Comparison of ENCODE assay signal across 12 mouse cellular contexts in the genomic region with DNA sequence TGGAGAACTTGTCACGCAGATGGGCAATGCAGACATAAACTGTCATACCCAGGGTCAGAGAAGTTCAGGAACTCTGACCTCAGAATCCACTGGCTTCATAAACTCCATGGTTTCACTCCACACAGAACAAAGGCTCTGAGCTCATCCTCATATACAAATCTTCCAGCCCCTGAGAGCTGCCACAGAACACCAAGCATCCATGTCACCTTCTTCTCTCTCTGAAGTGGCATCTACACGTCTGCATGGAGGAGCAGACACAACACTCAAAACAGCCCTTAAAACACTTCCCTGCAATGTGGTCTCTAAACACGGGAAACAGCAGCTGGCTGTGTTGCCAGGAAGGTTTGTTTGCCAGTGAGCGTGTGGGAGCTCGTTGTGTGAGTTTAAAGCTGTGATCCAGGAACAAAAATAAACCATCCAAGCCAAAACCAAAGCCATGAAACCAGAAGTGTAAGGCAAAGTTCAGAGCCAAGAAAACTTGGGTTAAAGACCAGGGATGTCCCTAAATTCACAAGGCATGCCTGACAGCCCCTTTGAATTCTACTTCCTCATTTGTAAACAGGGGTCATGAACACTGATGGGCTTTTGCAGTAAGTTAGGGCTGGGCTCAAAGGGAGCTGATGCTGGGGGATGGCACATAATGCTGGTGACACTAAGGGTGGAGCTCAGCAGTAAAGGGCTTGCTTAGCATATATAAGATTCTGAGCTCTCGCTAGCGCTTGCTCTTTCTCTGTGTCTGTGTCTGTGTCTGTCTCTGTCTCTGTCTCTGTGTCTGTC. TPM values are rescaled to one million over a fixed set of nuclear protein-coding genes. Genes with fewer than 3 reads are reported as not detected.
DNase-seq lines count a peak whose midpoint lies in the region; ATAC-seq lines count a peak whose summit lies in the region.
"Had no signal": no experiment of that assay in that cellular context is flagged by ENCODE, and none has a peak within 500 bp of the region (broad histone marks: within the 10 kb centered on the region; RNA-seq: fewer than 3 reads in every experiment).

No protein-coding gene starts in this region.

- H3K27ac ChIP-seq in heart, embryonic 15.5 days: peak overlapping the region; percentile 38
- no peak overlapping the region for H3K27ac ChIP-seq in heart, embryonic 12.5 days (ENCODE audit: poor library complexity, severe bottlenecking)
- H3K27ac ChIP-seq: heart, embryonic 13.5 days; kidney, embryonic 15.5 days; limb, embryonic 10.5 days; midbrain, embryonic 15.5 days had no signal

- peaks cover 24% of the 10 kb centered on the region for H3K4me1 ChIP-seq in heart, embryonic 15.5 days (replicated peaks)
- H3K4me1 ChIP-seq in heart, embryonic 12.5 days (replicated peaks): peaks cover 30% of the 10 kb centered on the region
- H3K4me1 ChIP-seq: midbrain, embryonic 15.5 days had no signal

- no peak for ATAC-seq in heart, embryonic 15.5 days (replicated peaks; ENCODE audit: insufficient number of reproducible peaks, insufficient read depth, low FRiP score, low read depth)
- ATAC-seq in heart, embryonic 12.5 days (ENCODE audit: insufficient number of reproducible peaks, low FRiP score): no peak
- ATAC-seq in hematopoietic stem cell, adult 5-6 weeks (replicated peaks in 1 of 2; ENCODE audit: insufficient read depth in 1 of 2, low FRiP score in 2 of 2, low TSS enrichment in 1 of 2, low read depth in 1 of 2, poor library complexity in 2 of 2, severe bottlenecking in 2 of 2): peak; percentile 65 to 77
- ATAC-seq: midbrain, embryonic 15.5 days had no signal

- H3K4me2 ChIP-seq in heart, embryonic 15.5 days: no peak overlapping the region
- H3K4me2 ChIP-seq in heart, embryonic 12.5 days: no peak overlapping the region
- H3K4me2 ChIP-seq: heart, embryonic 13.5 days; kidney, embryonic 15.5 days; midbrain, embryonic 15.5 days had no signal

- no peaks in the 10 kb centered on the region for H3K9me3 ChIP-seq in heart, embryonic 15.5 days (replicated peaks)
- H3K9me3 ChIP-seq in heart, embryonic 12.5 days (replicated peaks): no peaks in the 10 kb centered on the region
- H3K9me3 ChIP-seq: heart, embryonic 13.5 days; kidney, embryonic 15.5 days; limb, embryonic 10.5 days; midbrain, embryonic 15.5 days had no signal

- DNase-seq in spleen, postnatal 36 days (ENCODE audit: low spot score in 2 of 2): peak; percentile 40 to 47
- no peak for DNase-seq in spleen, postnatal 14 days (ENCODE audit: low spot score in 2 of 2)
- DNase-seq in embryo, embryonic 9.5 days (ENCODE audit: extremely low spot score): no peak
- no peak for DNase-seq in thymus, postnatal 14 days
- no peak for DNase-seq in thymus, postnatal 10 days (ENCODE audit: low spot score in 2 of 2)

- H3K4me3 ChIP-seq in heart, embryonic 15.5 days: no peak overlapping the region
- H3K4me3 ChIP-seq in heart, embryonic 12.5 days: no peak overlapping the region
- H3K4me3 ChIP-seq: heart, embryonic 13.5 days; kidney, embryonic 15.5 days; limb, embryonic 10.5 days; midbrain, embryonic 15.5 days had no signal

- H3K36me3 ChIP-seq in heart, embryonic 15.5 days: no peaks in the 10 kb centered on the region
- no peaks in the 10 kb centered on the region for H3K36me3 ChIP-seq in heart, embryonic 12.5 days
- H3K36me3 ChIP-seq: heart, embryonic 13.5 days; kidney, embryonic 15.5 days; limb, embryonic 10.5 days; midbrain, embryonic 15.5 days had no signal

- 48% methylated on average over 7 of the region's 7 CpGs for WGBS in heart, embryonic 15.5 days
- WGBS in heart, embryonic 12.5 days: 59% methylated on average over 7 of the region's 7 CpGs

- no peak overlapping the region for H3K9ac ChIP-seq in heart, embryonic 15.5 days
- no peak overlapping the region for H3K9ac ChIP-seq in heart, embryonic 12.5 days
- H3K9ac ChIP-seq: heart, embryonic 13.5 days; kidney, embryonic 15.5 days; midbrain, embryonic 15.5 days had no signal

- no peaks in the 10 kb centered on the region for H3K27me3 ChIP-seq in heart, embryonic 15.5 days
- no peaks in the 10 kb centered on the region for H3K27me3 ChIP-seq in heart, embryonic 12.5 days (replicated peaks)
- H3K27me3 ChIP-seq: heart, embryonic 13.5 days; kidney, embryonic 15.5 days; midbrain, embryonic 15.5 days had no signal

RNA-seq across cellular contexts. Expression of gene Ubash3b, which starts 24.6 kb away (rescaled TPM):
- 6.5 and 6.8 TPM in 2 replicates for polyA plus RNA-seq in heart, embryonic 15.5 days (2015; fragmentation: Nextera tagmentation; extraction: Ambion mirVana)
- polyA plus RNA-seq in heart, embryonic 12.5 days (2016; fragmentation: Nextera tagmentation; extraction: Ambion mirVana): 13.3 and 13.8 TPM in 2 replicates
- 9.6 and 13.3 TPM in 2 replicates for total RNA-seq in hematopoietic stem cell, adult 5-6 weeks (2017)

Comparison
In these comparisons a context has a peak if more than half of its experiments do, and no peak if none do; other contexts are left out.
1. DNase-seq: peak in spleen, postnatal 36 days (2 of 2); none in spleen, postnatal 14 days (0 of 2), embryo, embryonic 9.5 days (single experiment), thymus, postnatal 14 days (single experiment) and thymus, postnatal 10 days (0 of 2).
2. ATAC-seq: peak in hematopoietic stem cell, adult 5-6 weeks (2 of 2); none in heart, embryonic 15.5 days (single experiment) and heart, embryonic 12.5 days (single experiment).